Mouse (Mus musculus): ENCODE data around the gene Foxo1. TPM values are rescaled to one million over a fixed set of nuclear protein-coding genes. Genes with fewer than 3 reads are reported as not detected.

Foxo1 gene
- polyA plus RNA-seq, 1 experiment from 2014 or later = 2.8 TPM

DNA sequence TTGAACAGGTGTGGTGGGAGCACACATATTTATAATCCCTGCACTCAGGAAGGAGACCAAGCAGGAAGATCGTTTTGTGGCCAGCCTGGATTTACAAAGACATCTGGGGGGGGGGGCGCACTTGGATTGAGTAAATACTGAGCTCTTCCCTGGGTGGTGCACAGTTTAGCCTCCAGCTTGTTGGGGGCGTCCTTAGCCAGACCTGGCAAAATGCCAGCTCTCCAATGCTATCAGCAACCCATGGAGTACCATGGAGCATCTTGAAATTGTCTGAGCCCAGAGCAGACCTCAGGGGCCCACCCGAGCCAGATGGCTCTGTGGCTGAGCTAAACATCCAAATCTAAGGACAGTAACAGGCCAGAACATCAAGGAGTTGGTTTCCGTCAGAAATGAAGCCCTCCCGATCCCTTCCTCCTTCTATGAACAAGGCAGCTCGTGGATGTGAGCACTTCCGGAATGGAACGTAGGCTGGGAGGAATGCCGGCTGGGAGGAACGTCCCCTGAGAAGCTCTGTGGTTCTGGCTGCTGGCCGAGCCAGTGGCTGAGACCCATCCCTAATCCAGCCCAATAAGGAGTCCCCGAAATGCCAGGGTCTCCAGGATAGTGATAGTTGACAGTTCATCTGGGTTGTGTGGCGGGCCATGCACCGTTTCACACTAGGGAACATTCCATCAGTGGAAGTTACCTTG, 89.3 kb downstream of the Foxo1 start:
- no peak overlapping the region for H3K27ac ChIP-seq (ENCODE audit: low read depth, low read length)
- no peak overlapping the region for H3K4me2 ChIP-seq (ENCODE audit: low read length)
- no peak overlapping the region for H3K9ac ChIP-seq (ENCODE audit: low read length)
- WGBS = 86% methylated on average over 15 of the region's 15 CpGs
- no peak for DNase-seq (ENCODE audit: low spot score)
- H3K27me3 ChIP-seq (replicated peaks; ENCODE audit: control insufficient read depth, insufficient read depth, low read length) = no peaks in the 10 kb centered on the region
- no peak overlapping the region for H3K4me3 ChIP-seq (ENCODE audit: low read depth, low read length)
- no peaks in the 10 kb centered on the region for H3K9me3 ChIP-seq (replicated peaks; ENCODE audit: control insufficient read depth, low read length)
- no peak for ATAC-seq
- H3K36me3 ChIP-seq (ENCODE audit: control insufficient read depth, insufficient read depth, low read length) = no peaks in the 10 kb centered on the region
- H3K4me1 ChIP-seq (ENCODE audit: control insufficient read depth, insufficient read depth, low read length) = no peaks in the 10 kb centered on the region

- H3K4me2 ChIP-seq (ENCODE audit: low read length) = no peak overlapping the region
- ATAC-seq (no peak), DNase-seq (ENCODE audit: low spot score) (no peak)
- no peaks in the 10 kb centered on the region for H3K36me3 ChIP-seq (ENCODE audit: control insufficient read depth, insufficient read depth, low read length)
- whole genome bisulfite sequencing = 84% methylated on average over 6 of the region's 6 CpGs
- no peak overlapping the region for H3K4me3 ChIP-seq (ENCODE audit: low read depth, low read length)
- no peak overlapping the region for H3K9ac ChIP-seq (ENCODE audit: low read length)
- H3K27ac ChIP-seq (ENCODE audit: low read depth, low read length) = no peak overlapping the region
- no peaks in the 10 kb centered on the region for H3K4me1 ChIP-seq (ENCODE audit: control insufficient read depth, insufficient read depth, low read length)
- H3K9me3 ChIP-seq (replicated peaks; ENCODE audit: control insufficient read depth, low read length) = no peaks in the 10 kb centered on the region
- H3K27me3 ChIP-seq (replicated peaks; ENCODE audit: control insufficient read depth, insufficient read depth, low read length) = no peaks in the 10 kb centered on the region
Observed at GRCm38 (mm10) chr3:52364576-52364975, 96.4 kb downstream of the Foxo1 start.

DNA sequence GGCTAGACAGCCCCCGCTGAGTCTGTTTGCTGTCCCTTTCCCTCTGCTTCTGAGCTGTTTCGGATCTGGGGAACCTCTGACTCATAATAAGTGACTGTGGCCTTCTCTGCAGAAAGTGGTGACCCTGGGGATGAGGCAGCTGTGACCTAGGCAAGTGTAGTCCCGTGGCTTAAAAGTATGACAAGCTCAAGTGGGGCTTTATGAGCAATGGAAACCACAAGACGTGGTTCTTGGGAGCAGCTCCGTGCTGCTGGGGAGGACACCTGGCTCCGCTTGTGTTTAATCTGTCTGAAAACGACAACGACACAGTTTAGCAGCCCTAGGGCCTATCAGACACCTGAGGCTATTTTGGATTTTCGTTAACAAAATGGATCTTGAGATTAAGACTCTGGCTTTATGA, 101.1 kb downstream of the Foxo1 start:
- Histone ChIP-seq H3K9me3 (replicated peaks; ENCODE audit: control insufficient read depth, low read length) (no peaks in the 10 kb centered on the region), H3K4me1 (ENCODE audit: control insufficient read depth, insufficient read depth, low read length) (no peaks in the 10 kb centered on the region), H3K36me3 (ENCODE audit: control insufficient read depth, insufficient read depth, low read length) (no peaks in the 10 kb centered on the region), H3K4me3 (ENCODE audit: low read depth, low read length) (no peak overlapping the region), H3K27ac (ENCODE audit: low read depth, low read length) (no peak overlapping the region), H3K4me2 (ENCODE audit: low read length) (no peak overlapping the region), H3K27me3 (replicated peaks; ENCODE audit: control insufficient read depth, insufficient read depth, low read length) (no peaks in the 10 kb centered on the region), H3K9ac (ENCODE audit: low read length) (no peak overlapping the region)
- DNase-seq (ENCODE audit: low spot score) = no peak
- 88% methylated on average over 9 of the region's 9 CpGs for WGBS
- no peak for ATAC-seq

DNA sequence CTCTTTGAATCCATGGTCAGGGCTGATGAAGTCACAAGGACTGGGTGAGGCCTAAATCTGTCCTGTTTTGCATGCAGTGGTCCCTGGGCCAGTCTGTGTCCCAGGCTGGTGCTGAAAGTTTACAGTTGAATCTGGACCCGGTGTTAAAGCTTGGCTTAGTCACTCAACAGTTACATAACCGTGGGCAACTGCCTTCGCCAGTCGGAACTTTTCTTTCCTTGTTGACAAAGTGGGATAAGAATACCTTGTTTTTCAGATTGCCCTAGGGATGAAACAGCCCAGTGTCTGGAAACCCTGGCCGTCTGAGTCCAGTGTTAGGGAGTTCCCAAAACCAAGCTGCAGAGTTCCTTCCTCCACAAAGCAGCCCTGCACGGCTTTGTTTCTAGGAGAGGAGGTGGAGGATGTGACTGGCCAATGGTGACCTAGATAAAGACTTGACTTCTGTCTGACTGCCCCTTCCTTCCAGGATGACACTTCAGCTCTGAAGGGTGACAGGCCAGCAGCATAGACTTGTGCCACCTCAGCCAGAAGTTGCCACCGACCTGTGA, 101.8 kb downstream of the Foxo1 start:
- Histone ChIP-seq H3K27me3 (replicated peaks; ENCODE audit: control insufficient read depth, insufficient read depth, low read length) (no peaks in the 10 kb centered on the region), H3K4me3 (ENCODE audit: low read depth, low read length) (no peak overlapping the region)
- ATAC-seq = no peak

DNA sequence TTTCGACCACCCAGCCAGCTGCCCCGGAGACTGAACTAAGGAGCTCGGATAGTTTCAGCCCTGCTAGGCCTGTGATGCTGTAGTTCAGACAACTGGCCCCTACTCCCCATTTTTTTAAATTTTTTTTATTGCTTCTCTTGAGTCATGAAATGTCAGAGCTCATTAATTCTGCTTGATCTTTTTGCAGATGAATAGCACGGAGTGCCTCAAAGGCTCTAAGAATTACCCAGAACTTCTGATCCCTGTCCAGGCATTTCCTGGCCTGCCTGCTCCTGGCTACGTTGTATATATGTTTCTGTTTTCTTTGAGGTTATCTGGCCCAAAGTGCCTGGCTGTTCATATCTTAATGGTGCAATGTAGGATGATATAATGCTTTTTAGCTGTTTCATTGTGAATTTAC, 108.8 kb downstream of the Foxo1 start:
- no peaks in the 10 kb centered on the region for H3K4me1 ChIP-seq (ENCODE audit: control insufficient read depth, insufficient read depth, low read length)
- H3K36me3 ChIP-seq (ENCODE audit: control insufficient read depth, insufficient read depth, low read length) = no peaks in the 10 kb centered on the region
- ATAC-seq (no peak), DNase-seq (ENCODE audit: low spot score) (no peak)
- no peak overlapping the region for H3K9ac ChIP-seq (ENCODE audit: low read length)
- H3K27ac ChIP-seq (ENCODE audit: low read depth, low read length) = no peak overlapping the region
- no peak overlapping the region for H3K4me3 ChIP-seq (ENCODE audit: low read depth, low read length)
- H3K4me2 ChIP-seq (ENCODE audit: low read length) = no peak overlapping the region
- 79% methylated on average over 5 of the region's 5 CpGs for WGBS
- H3K27me3 ChIP-seq (replicated peaks; ENCODE audit: control insufficient read depth, insufficient read depth, low read length) = no peaks in the 10 kb centered on the region
- no peaks in the 10 kb centered on the region for H3K9me3 ChIP-seq (replicated peaks; ENCODE audit: control insufficient read depth, low read length)

More for the DNA sequence above, 101.8 kb downstream of the Foxo1 start:
- Histone ChIP-seq H3K9ac (ENCODE audit: low read length) (no peak overlapping the region), H3K4me1 (ENCODE audit: control insufficient read depth, insufficient read depth, low read length) (no peaks in the 10 kb centered on the region), H3K36me3 (ENCODE audit: control insufficient read depth, insufficient read depth, low read length) (no peaks in the 10 kb centered on the region), H3K9me3 (replicated peaks; ENCODE audit: control insufficient read depth, low read length) (no peaks in the 10 kb centered on the region), H3K27ac (ENCODE audit: low read depth, low read length) (no peak overlapping the region), H3K4me2 (ENCODE audit: low read length) (no peak overlapping the region)
- 86% methylated on average over 7 of the region's 7 CpGs for WGBS
- DNase-seq (ENCODE audit: low spot score) = no peak

- 88% methylated on average over 7 of the region's 7 CpGs for WGBS
- H3K9me3 ChIP-seq (replicated peaks; ENCODE audit: control insufficient read depth, low read length) = no peaks in the 10 kb centered on the region
- ATAC-seq (no peak), DNase-seq (ENCODE audit: low spot score) (no peak)
- no peak overlapping the region for H3K9ac ChIP-seq (ENCODE audit: low read length)
- H3K27me3 ChIP-seq (replicated peaks; ENCODE audit: control insufficient read depth, insufficient read depth, low read length) = no peaks in the 10 kb centered on the region
- H3K36me3 ChIP-seq (ENCODE audit: control insufficient read depth, insufficient read depth, low read length) = no peaks in the 10 kb centered on the region
- H3K4me1 ChIP-seq (ENCODE audit: control insufficient read depth, insufficient read depth, low read length) = no peaks in the 10 kb centered on the region
- no peak overlapping the region for H3K27ac ChIP-seq (ENCODE audit: low read depth, low read length)
- H3K4me2 ChIP-seq (ENCODE audit: low read length) = no peak overlapping the region
- H3K4me3 ChIP-seq (ENCODE audit: low read depth, low read length) = no peak overlapping the region
Observed at GRCm38 (mm10) chr3:52383351-52383750, 115.2 kb downstream of the Foxo1 start.

GRCm38 (mm10) chr3:52386343-52386742, 118.2 kb downstream of the Foxo1 start:
- Histone ChIP-seq H3K4me1 (ENCODE audit: control insufficient read depth, insufficient read depth, low read length) (no peaks in the 10 kb centered on the region), H3K4me2 (ENCODE audit: low read length) (no peak overlapping the region), H3K27ac (ENCODE audit: low read depth, low read length) (no peak overlapping the region), H3K9ac (ENCODE audit: low read length) (no peak overlapping the region), H3K4me3 (ENCODE audit: low read depth, low read length) (no peak overlapping the region), H3K27me3 (replicated peaks; ENCODE audit: control insufficient read depth, insufficient read depth, low read length) (no peaks in the 10 kb centered on the region), H3K9me3 (replicated peaks; ENCODE audit: control insufficient read depth, low read length) (no peaks in the 10 kb centered on the region), H3K36me3 (ENCODE audit: control insufficient read depth, insufficient read depth, low read length) (no peaks in the 10 kb centered on the region)
- 48% methylated on average over 8 of the region's 8 CpGs for whole genome bisulfite sequencing
- DNase-seq (ENCODE audit: low spot score) (no peak), ATAC-seq (no peak)

DNA sequence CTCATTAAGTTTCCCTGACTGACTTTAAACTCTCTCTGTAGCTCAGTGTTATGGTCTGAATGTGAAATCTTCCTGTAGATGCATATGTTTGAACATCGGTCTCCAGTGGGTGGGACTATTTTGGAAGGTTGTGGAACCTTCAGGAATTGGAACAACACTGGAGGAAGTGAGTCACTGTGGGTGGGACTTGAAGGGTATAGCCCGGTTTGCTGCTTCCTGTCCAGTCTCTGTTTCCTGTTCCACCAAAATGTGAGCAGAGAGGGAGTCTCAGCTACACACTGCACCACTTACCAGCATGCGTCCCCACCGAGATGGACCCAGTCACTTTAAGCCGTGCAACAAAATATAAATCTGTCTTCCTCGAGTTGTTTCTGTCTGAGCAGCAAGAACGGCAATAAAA, 122.2 kb downstream of the Foxo1 start:
- Histone ChIP-seq H3K4me1 (ENCODE audit: control insufficient read depth, insufficient read depth, low read length) (no peaks in the 10 kb centered on the region), H3K27me3 (replicated peaks; ENCODE audit: control insufficient read depth, insufficient read depth, low read length) (no peaks in the 10 kb centered on the region), H3K9ac (ENCODE audit: low read length) (no peak overlapping the region), H3K4me2 (ENCODE audit: low read length) (no peak overlapping the region), H3K36me3 (ENCODE audit: control insufficient read depth, insufficient read depth, low read length) (no peaks in the 10 kb centered on the region), H3K27ac (ENCODE audit: low read depth, low read length) (no peak overlapping the region), H3K9me3 (replicated peaks; ENCODE audit: control insufficient read depth, low read length) (no peaks in the 10 kb centered on the region), H3K4me3 (ENCODE audit: low read depth, low read length) (no peak overlapping the region)
- WGBS = 95% methylated on average over 7 of the region's 7 CpGs
- ATAC-seq = no peak
- no peak for DNase-seq (ENCODE audit: low spot score)

- Histone ChIP-seq H3K4me1 (ENCODE audit: control insufficient read depth, insufficient read depth, low read length) (no peaks in the 10 kb centered on the region), H3K4me2 (ENCODE audit: low read length) (no peak overlapping the region), H3K4me3 (ENCODE audit: low read depth, low read length) (no peak overlapping the region), H3K36me3 (ENCODE audit: control insufficient read depth, insufficient read depth, low read length) (no peaks in the 10 kb centered on the region), H3K9ac (ENCODE audit: low read length) (no peak overlapping the region), H3K9me3 (replicated peaks; ENCODE audit: control insufficient read depth, low read length) (no peaks in the 10 kb centered on the region), H3K27ac (ENCODE audit: low read depth, low read length) (no peak overlapping the region), H3K27me3 (replicated peaks; ENCODE audit: control insufficient read depth, insufficient read depth, low read length) (no peaks in the 10 kb centered on the region)
- WGBS = 86% methylated on average over 17 of the region's 17 CpGs
- no peak for ATAC-seq
- no peak for DNase-seq (ENCODE audit: low spot score)
Observed at GRCm38 (mm10) chr3:52390766-52391665, 122.9 kb downstream of the Foxo1 start.
